Mouse (Mus musculus): ENCODE results near the gene Sema6b. TPM values are rescaled to one million over a fixed set of nuclear protein-coding genes. Genes with fewer than 3 reads are reported as not detected.

Gene Sema6b
- polyA plus RNA-seq, 1 experiment, result 1.4 TPM

GRCm38 (mm10) chr17:56148280-56148679 is 8.1 kb upstream of the Sema6b start:
- Histone ChIP-seq H3K4me2 (ENCODE audit: low read depth) (no peak overlapping the region), H3K27me3 (ENCODE audit: control insufficient read depth, insufficient read depth, insufficient read length) (peaks cover 62% of the 10 kb centered on the region), H3K4me3 (no peak overlapping the region), H3K79me2 (ENCODE audit: control insufficient read depth, insufficient read depth) (no peaks in the 10 kb centered on the region), H3K36me3 (ENCODE audit: control insufficient read depth, insufficient read depth) (no peaks in the 10 kb centered on the region), H3ac (ENCODE audit: control insufficient read depth, insufficient read length) (no peak overlapping the region)
- TF ChIP-seq MYOG (IDR thresholded peaks at IDR 0.05; ENCODE audit: control insufficient read depth in 1 of 3, insufficient read depth in 1 of 3, insufficient read length in 2 of 3, low read depth in 2 of 3), result no peak

- Histone ChIP-seq H3K4me2 (ENCODE audit: low read depth) (no peak overlapping the region), H3K79me2 (ENCODE audit: control insufficient read depth, insufficient read depth) (no peaks in the 10 kb centered on the region)
- TF ChIP-seq POLR2AphosphoS2 (IDR thresholded peaks at IDR 0.05; ENCODE audit: insufficient read length, low read depth) (no peak), MAX (IDR thresholded peaks at IDR 0.05; ENCODE audit: low read depth) (no peak), E2F4 (IDR thresholded peaks at IDR 0.05; ENCODE audit: insufficient read depth) (no peak), TCF12 (IDR thresholded peaks at IDR 0.05; ENCODE audit: insufficient read depth, poor library complexity, severe bottlenecking) (peak; percentile 98), CEBPB (IDR thresholded peaks at IDR 0.05; ENCODE audit: insufficient read depth, poor library complexity, severe bottlenecking) (no peak), TCF3 (IDR thresholded peaks at IDR 0.05; ENCODE audit: insufficient read length, low read depth) (peak; percentile 97), SRF (IDR thresholded peaks at IDR 0.05; ENCODE audit: control insufficient read depth, insufficient read length, low read depth) (no peak), USF1 (IDR thresholded peaks at IDR 0.05; ENCODE audit: low read depth) (no peak), MYOD1 (IDR thresholded peaks at IDR 0.05; ENCODE audit: control insufficient read depth in 1 of 3, insufficient read length in 2 of 3, low read depth in 2 of 3) (peak; percentile 25 to 97 (median 96)), MYOG (IDR thresholded peaks at IDR 0.05; ENCODE audit: control insufficient read depth in 1 of 3, insufficient read depth in 1 of 3, insufficient read length in 2 of 3, low read depth in 2 of 3) (peak; percentile 72 to 99 (median 97)), REST (IDR thresholded peaks at IDR 0.05; ENCODE audit: insufficient read depth, insufficient read length) (no peak), POLR2A (IDR thresholded peaks at IDR 0.05; ENCODE audit: insufficient read length, low read depth) (no peak)
Measured at GRCm38 (mm10) chr17:56147420-56147819, 7.3 kb upstream of the Sema6b start.

GRCm38 (mm10) chr17:56146131-56146530 is 6.0 kb upstream of the Sema6b start:
- H3K4me2 ChIP-seq (ENCODE audit: low read depth), result no peak overlapping the region
- TF ChIP-seq E2F4 (IDR thresholded peaks at IDR 0.05; ENCODE audit: insufficient read depth), result no peak
- TF ChIP-seq TCF3 (IDR thresholded peaks at IDR 0.05; ENCODE audit: insufficient read length, low read depth), result no peak
- TF ChIP-seq POLR2AphosphoS2 (IDR thresholded peaks at IDR 0.05; ENCODE audit: insufficient read length, low read depth), result no peak
- TF ChIP-seq MYOG (IDR thresholded peaks at IDR 0.05; ENCODE audit: control insufficient read depth in 1 of 3, insufficient read depth in 1 of 3, insufficient read length in 2 of 3, low read depth in 2 of 3), result no peak
- TF ChIP-seq SRF (IDR thresholded peaks at IDR 0.05; ENCODE audit: control insufficient read depth, insufficient read length, low read depth), result no peak
- no peak for TF ChIP-seq USF1 (IDR thresholded peaks at IDR 0.05; ENCODE audit: low read depth)
- no peak for TF ChIP-seq CEBPB (IDR thresholded peaks at IDR 0.05; ENCODE audit: insufficient read depth, poor library complexity, severe bottlenecking)
- no peak for TF ChIP-seq MYOD1 (IDR thresholded peaks at IDR 0.05; ENCODE audit: control insufficient read depth in 1 of 3, insufficient read length in 2 of 3, low read depth in 2 of 3)
- no peak for TF ChIP-seq REST (IDR thresholded peaks at IDR 0.05; ENCODE audit: insufficient read depth, insufficient read length)
- no peak for TF ChIP-seq POLR2A (IDR thresholded peaks at IDR 0.05; ENCODE audit: insufficient read length, low read depth)
- TF ChIP-seq MAX (IDR thresholded peaks at IDR 0.05; ENCODE audit: low read depth), result no peak
- TF ChIP-seq TCF12 (IDR thresholded peaks at IDR 0.05; ENCODE audit: insufficient read depth, poor library complexity, severe bottlenecking), result no peak
- peaks cover 73% of the 10 kb centered on the region for H3K27me3 ChIP-seq (ENCODE audit: control insufficient read depth, insufficient read depth, insufficient read length)
- no peaks in the 10 kb centered on the region for H3K36me3 ChIP-seq (ENCODE audit: control insufficient read depth, insufficient read depth)
- no peak overlapping the region for H3ac ChIP-seq (ENCODE audit: control insufficient read depth, insufficient read length)
- H3K79me2 ChIP-seq (ENCODE audit: control insufficient read depth, insufficient read depth), result no peaks in the 10 kb centered on the region
- no peak overlapping the region for H3K4me3 ChIP-seq

More at GRCm38 (mm10) chr17:56147420-56147819, 7.3 kb upstream of the Sema6b start:
- peaks cover 65% of the 10 kb centered on the region for H3K27me3 ChIP-seq (ENCODE audit: control insufficient read depth, insufficient read depth, insufficient read length)
- no peak overlapping the region for H3K4me3 ChIP-seq
- H3ac ChIP-seq (ENCODE audit: control insufficient read depth, insufficient read length), result no peak overlapping the region
- no peaks in the 10 kb centered on the region for H3K36me3 ChIP-seq (ENCODE audit: control insufficient read depth, insufficient read depth)

GRCm38 (mm10) chr17:56144546-56144945 is 4.4 kb upstream of the Sema6b start:
- Histone ChIP-seq H3ac (ENCODE audit: control insufficient read depth, insufficient read length) (no peak overlapping the region), H3K4me3 (no peak overlapping the region), H3K79me2 (ENCODE audit: control insufficient read depth, insufficient read depth) (no peaks in the 10 kb centered on the region), H3K36me3 (ENCODE audit: control insufficient read depth, insufficient read depth) (no peaks in the 10 kb centered on the region), H3K4me2 (ENCODE audit: low read depth) (no peak overlapping the region), H3K27me3 (ENCODE audit: control insufficient read depth, insufficient read depth, insufficient read length) (peaks cover 82% of the 10 kb centered on the region)
- TF ChIP-seq MYOD1 (IDR thresholded peaks at IDR 0.05; ENCODE audit: control insufficient read depth in 1 of 3, insufficient read length in 2 of 3, low read depth in 2 of 3), result peak in 1 of 3 experiments; percentile 7
- TF ChIP-seq MAX (IDR thresholded peaks at IDR 0.05; ENCODE audit: low read depth), result no peak
- TF ChIP-seq MYOG (IDR thresholded peaks at IDR 0.05; ENCODE audit: control insufficient read depth in 1 of 3, insufficient read depth in 1 of 3, insufficient read length in 2 of 3, low read depth in 2 of 3), result peak in 1 of 3 experiments; percentile 25
- TF ChIP-seq SRF (IDR thresholded peaks at IDR 0.05; ENCODE audit: control insufficient read depth, insufficient read length, low read depth), result no peak
- peak; percentile 2 for TF ChIP-seq TCF3 (IDR thresholded peaks at IDR 0.05; ENCODE audit: insufficient read length, low read depth)

DNA sequence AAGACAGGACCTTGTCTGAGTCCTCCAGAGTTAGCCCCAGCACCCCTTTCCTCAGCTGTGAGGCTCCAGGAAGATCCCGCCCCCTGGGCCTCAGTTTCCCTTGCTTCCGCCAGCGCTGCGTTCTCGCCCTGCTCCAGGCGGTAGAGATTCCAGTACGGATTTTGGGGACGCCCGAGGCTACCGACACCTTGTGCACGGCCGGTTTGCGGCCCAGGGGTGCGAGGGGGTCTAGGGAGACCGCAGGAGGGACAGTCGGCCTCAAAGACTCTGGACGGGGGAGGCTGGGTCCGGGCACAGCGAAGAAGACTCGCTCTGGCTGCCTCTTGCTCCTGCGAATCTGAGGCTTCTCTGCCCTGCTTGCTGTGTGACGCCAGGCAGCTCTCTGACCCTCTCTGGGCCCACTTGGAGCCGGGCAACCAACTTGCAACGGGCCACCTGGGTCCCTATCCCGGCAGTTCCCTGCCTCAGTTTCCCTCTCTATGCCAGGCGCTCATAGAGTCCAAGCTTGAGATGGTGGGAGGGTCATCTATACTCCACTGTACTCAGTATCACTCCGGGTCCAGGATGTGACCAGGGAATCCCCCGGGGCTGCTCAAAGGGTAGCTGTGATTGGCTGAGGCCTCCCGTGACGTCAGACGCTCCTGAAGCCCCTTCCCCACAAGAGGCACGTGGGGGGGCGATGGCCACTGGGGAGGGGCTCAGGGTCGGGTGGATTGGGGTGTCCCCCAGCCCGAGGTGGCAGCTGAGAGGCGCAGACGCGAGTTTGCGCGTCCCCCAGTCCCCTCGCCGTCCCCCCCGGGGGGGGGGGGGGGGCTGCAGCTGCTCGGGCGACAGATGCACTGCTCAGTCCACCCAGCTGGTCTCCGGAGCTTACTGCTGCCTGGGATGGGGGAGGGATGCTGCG is 1.8 kb upstream of the Sema6b start:
- TF ChIP-seq TCF3 (IDR thresholded peaks at IDR 0.05; ENCODE audit: insufficient read length, low read depth) (peak; percentile 95), MYOG (IDR thresholded peaks at IDR 0.05; ENCODE audit: control insufficient read depth in 1 of 3, insufficient read depth in 1 of 3, insufficient read length in 2 of 3, low read depth in 2 of 3) (peak; percentile 38 to 99 (median 98)), MYOD1 (IDR thresholded peaks at IDR 0.05; ENCODE audit: control insufficient read depth in 1 of 3, insufficient read length in 2 of 3, low read depth in 2 of 3) (peak in 2 of 3 experiments; percentile 92 to 97), POLR2A (IDR thresholded peaks at IDR 0.05; ENCODE audit: insufficient read length, low read depth) (no peak), TCF12 (IDR thresholded peaks at IDR 0.05; ENCODE audit: insufficient read depth, poor library complexity, severe bottlenecking) (peak; percentile 91), MAX (IDR thresholded peaks at IDR 0.05; ENCODE audit: low read depth) (no peak)
- no peak overlapping the region for H3ac ChIP-seq (ENCODE audit: control insufficient read depth, insufficient read length)

More for the DNA sequence above, 1.8 kb upstream of the Sema6b start:
- Histone ChIP-seq H3K4me3 (no peak overlapping the region), H3K4me2 (ENCODE audit: low read depth) (peak overlapping the region; percentile 12), H3K36me3 (ENCODE audit: control insufficient read depth, insufficient read depth) (no peaks in the 10 kb centered on the region), H3K79me2 (ENCODE audit: control insufficient read depth, insufficient read depth) (no peaks in the 10 kb centered on the region), H3K27me3 (ENCODE audit: control insufficient read depth, insufficient read depth, insufficient read length) (peaks cover 86% of the 10 kb centered on the region)

Measured in myocyte (in vitro differentiated cells).